Mouse (Mus musculus): Measurements from ENCODE around the gene 1700001C02Rik.

DNA sequence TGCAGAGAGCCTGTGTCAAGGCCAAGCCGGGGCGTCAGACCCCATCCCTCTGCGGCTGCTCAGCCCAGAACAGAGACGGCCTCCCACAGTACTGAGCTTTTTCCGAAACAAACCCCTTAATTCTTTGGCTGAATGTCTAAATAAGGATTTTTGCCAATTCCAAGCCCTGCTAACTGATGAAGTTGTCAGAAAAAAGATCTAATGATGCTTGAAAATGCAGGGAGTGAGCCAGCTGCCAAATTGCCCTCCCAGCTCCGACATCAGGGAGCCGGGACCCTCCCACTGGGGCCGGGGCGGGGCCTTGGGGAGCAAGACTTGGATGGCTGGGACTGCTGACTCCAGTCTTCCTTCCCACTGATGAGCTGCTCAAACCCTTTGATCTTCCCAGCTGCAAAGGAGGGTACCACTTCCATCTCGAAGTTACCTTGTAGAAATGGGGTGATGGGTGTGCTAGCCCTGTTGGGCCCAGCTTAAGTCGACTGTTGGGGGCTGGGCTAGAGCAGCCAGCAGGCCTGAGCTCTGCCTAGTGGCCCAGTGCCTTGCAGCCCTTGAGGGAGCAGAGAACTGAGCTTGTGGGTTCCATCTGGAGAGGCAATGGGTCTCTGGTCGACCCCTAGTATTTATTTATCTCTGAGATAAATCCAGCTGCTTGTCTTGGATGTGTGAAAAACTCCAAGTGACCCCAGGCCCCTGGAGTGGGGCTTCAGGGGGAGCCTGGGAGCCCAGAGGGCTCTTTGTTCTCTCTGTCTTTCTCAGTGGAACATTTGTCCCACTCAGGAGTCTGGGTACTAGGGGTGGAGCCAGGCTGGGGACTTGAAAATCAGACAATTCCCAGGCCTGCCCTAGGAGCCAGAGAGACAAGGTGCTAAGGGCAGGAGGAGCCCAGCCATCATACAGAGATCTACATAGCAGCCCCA, 60.3 kb downstream of the 1700001C02Rik start:
- TF ChIP-seq CTCF (IDR thresholded peaks at IDR 0.05; ENCODE audit: low read depth) (no peak), EP300 (IDR thresholded peaks at IDR 0.05; ENCODE audit: low read depth) (no peak)
